Mouse (Mus musculus): ENCODE results near the gene Hnrnpul2.

GRCm38 (mm10) chr19:8822696-8823095 is 2.9 kb downstream of the Hnrnpul2 start:
- TF ChIP-seq GATA1 (IDR thresholded peaks at IDR 0.05; ENCODE audit: borderline replicate concordance, low read length) (no peak), FLI1 (IDR thresholded peaks at IDR 0.05; ENCODE audit: low read length) (no peak)

Measured in megakaryocyte, embryonic 14.5 days (primary cell).